Mouse (Mus musculus): ENCODE measurements around the gene Ptprh.
A peak's percentile ranks its signal among the peaks of the same experiment; 100 is the strongest.
"Not testable (repeated sequence)": the region's sequence is repeated elsewhere in the genome, so short reads cannot be mapped to it uniquely, and the experiment has no call there.

The Ptprh gene

DNA sequence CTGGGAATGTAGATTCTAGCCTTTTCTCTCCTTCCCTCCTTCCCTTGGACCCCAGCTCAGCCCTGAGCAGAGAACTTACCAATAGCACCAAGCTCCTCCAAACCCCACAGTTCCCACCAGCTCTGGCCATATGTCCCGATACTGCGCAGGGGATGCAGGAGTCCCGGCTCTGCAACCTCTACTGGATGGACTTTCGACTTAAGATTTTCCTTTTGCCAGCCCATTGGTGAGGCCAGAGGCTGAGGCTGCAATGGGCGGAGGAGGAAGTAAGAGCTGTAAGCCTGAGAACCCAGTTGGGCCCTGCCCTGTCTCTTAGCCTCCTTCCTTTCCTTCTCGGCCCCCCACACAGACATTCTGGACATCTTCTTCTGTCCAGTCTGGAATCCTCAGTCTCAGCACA is 872 bp downstream of the Ptprh start:
- DNase-seq (ENCODE audit: low read depth, low spot score) = no peak

DNA sequence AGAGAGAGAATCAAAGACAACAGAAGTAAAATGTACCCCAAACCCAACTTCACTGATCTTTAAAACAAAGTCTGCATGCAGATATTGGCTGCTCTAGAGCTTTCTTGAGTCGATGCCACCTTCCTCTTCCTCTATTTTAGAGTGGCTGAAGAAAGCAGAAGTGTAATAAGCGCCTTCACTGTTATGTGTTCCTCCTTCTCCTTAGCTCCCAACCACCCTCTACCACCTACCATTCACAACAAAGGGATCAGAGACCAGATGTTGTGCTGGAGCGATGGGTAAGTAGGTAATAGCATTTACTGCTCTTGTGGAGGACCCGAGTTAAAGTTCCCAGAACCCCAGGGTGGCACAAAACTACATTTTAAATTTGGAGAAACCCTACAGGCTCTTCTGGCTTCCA is 6.8 kb downstream of the Ptprh start:
- not testable (repeated sequence) for DNase-seq (ENCODE audit: low read depth, low spot score)

DNA sequence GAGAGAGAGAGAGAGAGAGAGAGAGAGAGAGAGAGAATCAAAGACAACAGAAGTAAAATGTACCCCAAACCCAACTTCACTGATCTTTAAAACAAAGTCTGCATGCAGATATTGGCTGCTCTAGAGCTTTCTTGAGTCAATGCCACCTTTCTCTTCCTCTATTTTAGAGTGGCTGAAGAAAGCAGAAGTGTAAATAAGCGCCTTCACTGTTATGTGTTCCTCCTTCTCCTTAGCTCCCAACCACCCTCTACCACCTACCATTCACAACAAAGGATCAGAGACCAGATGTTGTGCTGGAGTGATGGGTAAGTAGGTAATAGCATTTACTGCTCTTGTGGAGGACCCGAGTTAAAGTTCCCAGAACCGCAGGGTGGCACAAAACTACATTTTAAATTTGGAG is 22.4 kb downstream of the Ptprh start:
- DNase-seq (ENCODE audit: low read depth, low spot score) = not testable (repeated sequence)

DNA sequence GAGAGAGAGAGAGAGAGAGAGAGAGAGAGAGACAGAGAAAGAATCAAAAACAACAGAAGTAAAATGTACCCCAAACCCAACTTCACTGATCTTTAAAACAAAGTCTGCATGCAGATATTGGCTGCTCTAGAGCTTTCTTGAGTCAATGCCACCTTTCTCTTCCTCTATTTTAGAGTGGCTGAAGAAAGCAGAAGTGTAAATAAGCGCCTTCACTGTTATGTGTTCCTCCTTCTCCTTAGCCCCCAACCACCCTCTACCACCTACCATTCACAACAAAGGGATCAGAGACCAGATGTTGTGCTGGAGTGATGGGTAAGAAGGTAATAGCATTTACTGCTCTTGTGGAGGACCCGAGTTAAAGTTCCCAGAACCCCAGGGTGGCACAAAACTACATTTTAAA is 31.5 kb downstream of the Ptprh start:
- not testable (repeated sequence) for DNase-seq (ENCODE audit: low read depth, low spot score)

DNA sequence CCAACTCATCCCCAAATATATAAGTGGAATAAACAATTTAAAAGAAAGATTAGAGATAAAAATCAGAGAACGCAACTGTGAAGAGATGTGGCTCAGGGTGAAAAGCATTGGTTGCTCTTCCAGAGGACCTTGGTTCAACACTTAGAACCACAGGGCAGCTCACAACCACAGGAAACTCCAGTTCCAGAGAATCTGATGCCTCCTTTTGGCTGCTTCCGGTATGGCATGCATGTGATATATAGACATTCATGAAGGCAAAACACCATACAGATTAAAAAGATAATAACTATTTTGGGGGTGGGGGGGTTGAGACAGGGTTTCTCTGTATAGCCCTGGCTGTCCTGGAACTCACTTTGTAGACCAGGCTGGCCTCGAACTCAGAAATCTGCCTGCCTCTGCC is 41.2 kb downstream of the Ptprh start:
- DNase-seq (ENCODE audit: low read depth, low spot score) = peak; percentile 40

DNA sequence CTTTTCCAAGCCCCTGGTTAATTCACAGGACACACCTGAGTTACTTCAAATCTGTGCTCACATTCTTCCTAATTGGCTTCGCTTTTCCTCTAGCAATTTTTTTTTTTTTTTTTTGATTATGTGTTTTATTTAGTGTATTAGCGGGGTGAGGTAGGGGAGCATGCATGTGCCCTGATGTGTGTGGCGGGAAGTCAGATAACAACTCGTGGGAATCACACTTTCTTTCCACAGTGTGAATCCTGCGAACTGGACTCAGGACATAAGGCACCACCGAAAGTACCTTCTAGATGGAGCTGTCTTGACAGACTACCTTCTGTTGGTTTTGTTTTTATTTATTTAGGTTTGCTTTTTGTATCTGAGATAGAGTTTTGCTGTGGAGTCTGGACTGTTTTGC is 46.7 kb downstream of the Ptprh start:
- DNase-seq (ENCODE audit: low read depth, low spot score) = no peak

DNA sequence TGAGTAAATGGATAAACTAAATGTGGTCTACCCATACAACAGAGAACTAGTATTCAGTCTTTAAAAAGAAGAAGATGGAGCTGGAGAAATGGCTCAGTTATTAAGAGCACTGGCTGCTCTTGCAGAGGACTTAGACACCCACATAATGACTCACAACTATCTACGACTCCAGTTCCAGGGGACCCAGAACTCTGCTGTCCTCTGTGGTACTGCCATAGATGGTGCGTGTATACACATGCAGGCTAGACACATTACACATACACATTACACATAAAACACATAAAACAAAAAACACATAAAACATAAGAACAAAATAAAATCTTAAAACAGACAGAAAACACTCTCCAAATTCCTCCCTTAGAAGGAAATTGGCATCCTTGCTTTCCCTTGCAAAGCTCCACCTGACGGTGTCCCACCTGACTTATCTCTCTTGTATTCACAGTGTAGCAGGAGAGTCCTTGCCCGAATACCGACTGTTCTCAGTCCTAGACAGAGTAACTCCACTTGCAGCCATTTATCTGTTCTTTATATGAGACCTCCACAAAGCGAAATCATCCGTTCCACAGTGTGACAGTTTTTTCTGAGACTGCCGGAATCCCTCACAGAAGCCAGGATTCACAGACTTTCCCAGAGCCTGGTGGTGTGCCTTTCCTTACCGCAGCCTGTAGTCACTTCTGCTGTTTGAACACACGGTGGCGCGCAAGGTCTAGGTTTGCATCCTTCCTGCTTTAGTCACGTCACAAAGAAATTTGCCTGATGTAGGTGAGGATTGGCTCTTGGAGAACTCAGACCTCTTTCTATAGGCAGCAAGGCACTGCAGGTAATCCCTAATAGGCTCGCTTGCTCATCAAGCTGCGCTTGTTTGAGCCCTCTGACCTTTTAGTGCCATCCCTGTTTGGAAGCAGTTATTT is 47.3 kb downstream of the Ptprh start:
- peak; percentile 93 for DNase-seq (ENCODE audit: low read depth, low spot score)

DNA sequence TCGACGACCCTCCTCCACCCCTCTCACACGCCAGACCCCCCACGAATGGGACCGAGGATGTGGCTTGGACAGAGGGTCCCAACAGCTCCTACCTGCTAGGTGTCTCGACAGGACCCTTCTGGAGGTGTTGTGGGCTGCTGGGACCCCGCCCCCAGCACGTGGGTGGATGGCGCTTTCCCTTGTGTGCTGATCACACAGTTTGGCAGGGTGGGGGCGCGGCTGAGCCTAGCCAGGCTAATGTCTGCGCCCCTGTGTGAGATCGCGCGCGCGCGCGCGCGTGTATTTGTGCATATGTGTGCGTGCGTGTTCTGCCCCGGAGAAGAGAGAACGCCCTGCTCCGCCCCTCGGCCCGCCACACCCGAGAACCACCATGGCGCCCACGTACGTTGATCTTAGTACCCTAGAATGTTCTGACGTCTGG is 56.6 kb downstream of the Ptprh start, which contains the start of gene Syt5:
Syt5 (minus strand) TSS at position 321 of the 421 bp plus-strand sequence.
- peak; percentile 74 for DNase-seq (ENCODE audit: low read depth, low spot score)

DNA sequence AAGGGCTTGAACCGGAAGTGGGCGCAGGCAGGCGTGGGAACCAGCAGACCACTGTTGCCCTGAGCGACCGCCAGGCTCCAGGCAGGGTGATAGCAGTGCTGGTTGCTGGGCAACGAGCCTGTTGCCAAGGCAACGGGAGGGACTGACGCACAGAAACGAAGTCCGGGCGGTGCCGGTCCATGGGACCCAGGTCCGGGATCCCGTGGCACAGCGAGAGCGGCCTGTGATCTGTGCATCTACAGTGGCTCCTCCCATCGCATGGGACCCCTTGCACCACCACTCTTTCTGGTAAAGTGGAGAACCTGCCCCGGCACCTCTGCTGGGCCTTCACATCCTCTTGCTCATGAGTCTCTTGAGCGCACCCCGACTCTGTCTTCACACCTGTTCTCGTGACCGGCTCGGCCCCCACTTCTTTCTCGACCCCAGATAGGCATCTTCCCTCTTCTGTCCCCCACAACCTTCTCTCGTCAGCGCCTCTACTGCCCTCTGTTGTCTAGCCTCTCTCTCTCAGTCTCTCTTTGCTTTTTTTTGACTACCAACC is 57.2 kb downstream of the Ptprh start:
- DNase-seq (ENCODE audit: low read depth, low spot score) = peak; percentile 93

DNA sequence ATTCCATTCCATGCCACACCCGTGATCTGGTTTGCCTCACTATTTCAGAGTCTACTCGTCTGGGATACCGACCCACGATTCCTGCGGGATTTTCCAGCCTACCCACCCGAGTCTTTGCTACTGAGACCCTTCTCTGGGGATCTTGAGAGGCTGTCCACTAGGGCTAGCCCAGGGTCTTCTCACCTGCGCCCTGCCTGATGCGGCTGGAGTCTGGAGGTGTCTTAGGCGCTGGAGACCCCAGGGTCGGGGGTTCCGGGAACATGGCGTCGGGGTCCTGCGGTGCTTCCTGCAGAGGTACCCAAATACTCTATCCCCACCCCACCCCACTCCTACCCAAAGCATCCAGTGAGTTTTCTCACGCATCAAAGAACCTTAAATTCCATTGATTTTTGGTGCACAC is 57.8 kb downstream of the Ptprh start:
- DNase-seq (ENCODE audit: low read depth, low spot score) = no peak

DNA sequence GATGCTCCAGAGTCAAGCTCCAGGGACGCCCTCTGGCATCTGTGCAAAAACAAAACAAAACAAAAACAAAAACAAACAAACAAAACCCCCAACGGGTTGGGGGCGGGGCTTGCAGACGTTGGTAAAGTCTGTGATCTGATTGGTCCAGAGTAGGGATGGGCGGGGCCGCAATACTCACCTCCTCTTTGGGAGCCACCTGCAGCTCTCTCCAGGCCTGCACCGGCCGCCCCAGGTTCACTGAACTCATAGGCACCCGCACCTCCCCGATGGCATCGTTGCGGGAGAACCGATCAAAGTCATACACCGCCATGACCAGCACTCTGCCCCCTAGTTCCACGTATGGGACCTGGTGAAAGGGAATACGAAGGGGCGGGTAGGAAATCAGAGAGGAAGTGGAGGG is 61.8 kb downstream of the Ptprh start:
- DNase-seq (ENCODE audit: low read depth, low spot score) = peak; percentile 83

DNA sequence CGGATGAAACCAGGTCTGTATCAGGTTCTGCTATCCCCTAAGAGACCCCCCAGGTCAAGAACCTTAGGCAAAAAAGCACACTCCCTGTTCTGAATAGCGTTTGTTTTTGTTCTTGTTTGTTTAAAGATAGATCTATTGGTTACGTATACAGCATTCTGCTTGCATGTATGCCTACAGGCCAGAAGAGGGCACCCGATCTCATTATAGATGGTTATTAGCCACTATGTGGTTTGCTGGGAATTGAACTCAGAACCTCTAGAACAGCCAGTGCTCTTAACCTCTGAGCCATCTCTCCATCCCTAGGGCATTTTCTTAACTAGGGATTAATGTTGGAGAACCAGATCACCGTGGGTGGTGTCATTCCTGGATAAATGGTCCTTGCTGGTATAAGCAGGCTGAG is 62.5 kb downstream of the Ptprh start:
- DNase-seq (ENCODE audit: low read depth, low spot score) = peak; percentile 41

DNA sequence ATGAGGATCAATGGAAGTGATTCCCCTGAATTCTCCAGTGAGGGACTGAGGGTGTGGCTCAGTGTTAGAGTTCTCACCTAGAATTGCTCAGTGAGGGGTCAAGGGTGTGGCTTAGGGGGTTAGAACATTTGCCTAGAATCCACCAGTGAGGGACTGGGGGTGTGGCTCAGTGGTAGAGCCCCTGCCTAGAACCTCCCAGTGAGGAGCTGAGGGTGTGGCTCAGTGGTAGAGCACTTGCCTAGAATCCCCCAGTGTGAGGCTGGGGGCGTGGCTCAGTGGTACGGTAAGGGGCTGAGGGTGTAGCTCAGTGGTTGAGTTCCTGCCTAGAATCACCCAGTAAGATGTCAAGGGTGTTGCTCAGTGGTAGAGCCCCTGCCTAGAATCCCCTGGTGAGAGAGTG is 64.8 kb downstream of the Ptprh start:
- DNase-seq (ENCODE audit: low read depth, low spot score) = peak; percentile 82

DNA sequence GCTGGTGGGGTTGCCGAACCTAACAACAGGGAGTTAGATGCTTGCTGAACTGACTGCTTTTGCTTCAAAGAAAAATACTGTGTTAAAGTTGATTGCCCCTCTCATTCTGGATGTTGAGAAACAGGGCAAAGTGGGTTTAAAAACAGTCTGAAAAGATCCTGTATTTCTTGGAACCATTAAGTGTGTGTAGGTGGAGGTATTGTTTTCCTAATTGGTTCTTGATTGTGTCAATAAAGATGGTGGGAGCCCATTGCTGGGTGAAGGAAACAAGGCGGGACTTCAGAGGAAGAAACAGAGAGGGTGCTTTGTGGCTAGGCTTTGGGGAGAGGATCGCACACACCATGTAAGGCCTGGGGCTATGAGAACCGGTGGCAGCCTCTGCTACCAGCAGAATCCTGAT is 66.7 kb downstream of the Ptprh start:
- peak; percentile 86 for DNase-seq (ENCODE audit: low read depth, low spot score)

DNA sequence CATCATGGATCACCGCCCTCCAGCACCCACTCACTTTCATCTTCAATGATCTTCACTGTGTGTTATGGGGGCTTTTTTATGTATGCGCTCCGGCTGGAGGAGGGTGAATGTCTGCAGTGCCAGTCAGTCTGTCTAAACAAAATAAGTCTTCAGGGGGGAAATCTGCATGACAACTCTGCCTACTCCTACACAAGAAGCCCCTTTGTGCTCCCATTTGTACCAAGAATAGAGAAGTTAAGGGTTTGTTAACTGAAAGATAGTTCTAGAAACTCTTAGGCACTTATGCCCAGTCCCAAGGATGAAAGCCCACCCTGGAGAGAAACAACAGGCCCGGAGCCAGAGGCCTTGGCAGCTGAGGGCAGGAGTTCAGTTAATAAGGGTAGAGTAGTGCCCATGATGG is 67.5 kb downstream of the Ptprh start:
- peak; percentile 49 for DNase-seq (ENCODE audit: low read depth, low spot score)

DNA sequence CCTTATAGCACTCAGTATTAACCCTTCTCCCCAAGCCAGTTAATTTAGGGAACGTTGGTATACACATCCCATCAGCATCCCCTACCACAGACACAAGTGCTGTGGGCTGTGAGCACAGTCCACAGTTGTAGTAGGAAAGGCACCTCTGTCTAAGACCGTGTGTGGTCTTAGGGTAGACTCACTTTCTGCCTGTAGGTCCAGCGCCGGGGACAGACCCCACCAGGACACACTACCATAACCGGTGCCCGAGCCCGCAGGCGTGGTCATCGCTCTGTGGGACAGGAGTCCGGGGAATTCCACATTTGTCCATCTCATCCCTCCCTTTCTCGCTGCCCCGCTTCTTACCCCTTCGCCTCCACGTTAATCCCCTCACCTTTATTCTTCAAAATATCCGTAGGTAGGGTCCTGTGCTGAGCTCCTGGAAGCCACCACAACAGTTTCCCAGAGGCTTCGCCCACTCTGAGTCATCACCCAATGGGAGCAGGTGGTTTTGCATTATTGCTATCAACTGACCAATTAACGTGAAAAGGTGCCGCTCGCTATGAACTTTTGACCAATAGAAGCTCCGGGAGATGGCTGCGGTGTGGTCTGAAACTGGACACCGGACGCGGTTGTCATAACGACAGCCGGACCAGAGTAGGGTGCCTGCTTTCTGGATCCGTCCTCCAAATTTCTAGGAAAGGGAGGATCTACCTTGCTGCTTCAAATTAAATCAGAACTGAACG is 71.7 kb downstream of the Ptprh start, which contains the start of gene Dnaaf3:
Dnaaf3 (minus strand) TSS at position 449 of the 725 bp plus-strand sequence.
- peak; percentile 92 for DNase-seq (ENCODE audit: low read depth, low spot score)

DNA sequence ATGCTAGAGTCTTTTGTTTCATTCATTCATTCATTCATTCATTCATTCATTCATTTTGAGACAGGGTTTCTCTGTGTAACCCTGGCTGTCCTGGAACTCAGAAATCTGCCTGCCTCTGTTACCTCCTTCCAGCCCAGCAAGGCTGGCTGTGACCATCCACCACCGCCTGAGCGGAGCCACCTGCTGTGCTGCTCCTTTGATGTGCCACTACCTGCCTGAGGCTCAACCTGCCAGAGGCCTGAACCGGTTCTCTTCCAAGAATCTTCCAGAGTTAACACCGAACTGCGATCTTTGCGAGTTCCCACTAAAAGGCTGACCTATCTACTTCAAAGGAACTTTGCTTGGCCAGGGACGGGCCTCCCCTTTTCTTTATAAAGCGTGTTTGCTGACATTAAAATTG is 73.7 kb downstream of the Ptprh start:
- peak; percentile 86 for DNase-seq (ENCODE audit: low read depth, low spot score)

DNA sequence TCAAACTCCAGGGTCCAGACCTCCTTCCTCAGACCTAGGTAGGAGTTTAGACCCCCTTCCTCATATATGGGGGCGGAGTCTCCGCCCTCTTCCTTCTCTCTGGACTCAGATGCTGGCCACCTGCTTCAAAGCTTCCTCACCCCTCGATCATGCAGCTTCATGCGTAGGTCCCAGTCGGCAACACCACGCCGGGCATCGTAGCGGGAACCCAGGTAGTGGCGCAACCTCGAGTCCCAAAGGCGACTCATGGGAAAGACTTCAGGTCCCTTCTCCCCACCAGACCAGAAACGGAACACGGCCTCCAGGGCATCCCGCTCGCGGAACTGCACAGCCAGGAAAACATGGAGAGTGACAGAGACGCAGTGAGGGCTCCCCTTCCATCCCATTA is 76.5 kb downstream of the Ptprh start:
- DNase-seq (ENCODE audit: low read depth, low spot score) = peak; percentile 27

DNA sequence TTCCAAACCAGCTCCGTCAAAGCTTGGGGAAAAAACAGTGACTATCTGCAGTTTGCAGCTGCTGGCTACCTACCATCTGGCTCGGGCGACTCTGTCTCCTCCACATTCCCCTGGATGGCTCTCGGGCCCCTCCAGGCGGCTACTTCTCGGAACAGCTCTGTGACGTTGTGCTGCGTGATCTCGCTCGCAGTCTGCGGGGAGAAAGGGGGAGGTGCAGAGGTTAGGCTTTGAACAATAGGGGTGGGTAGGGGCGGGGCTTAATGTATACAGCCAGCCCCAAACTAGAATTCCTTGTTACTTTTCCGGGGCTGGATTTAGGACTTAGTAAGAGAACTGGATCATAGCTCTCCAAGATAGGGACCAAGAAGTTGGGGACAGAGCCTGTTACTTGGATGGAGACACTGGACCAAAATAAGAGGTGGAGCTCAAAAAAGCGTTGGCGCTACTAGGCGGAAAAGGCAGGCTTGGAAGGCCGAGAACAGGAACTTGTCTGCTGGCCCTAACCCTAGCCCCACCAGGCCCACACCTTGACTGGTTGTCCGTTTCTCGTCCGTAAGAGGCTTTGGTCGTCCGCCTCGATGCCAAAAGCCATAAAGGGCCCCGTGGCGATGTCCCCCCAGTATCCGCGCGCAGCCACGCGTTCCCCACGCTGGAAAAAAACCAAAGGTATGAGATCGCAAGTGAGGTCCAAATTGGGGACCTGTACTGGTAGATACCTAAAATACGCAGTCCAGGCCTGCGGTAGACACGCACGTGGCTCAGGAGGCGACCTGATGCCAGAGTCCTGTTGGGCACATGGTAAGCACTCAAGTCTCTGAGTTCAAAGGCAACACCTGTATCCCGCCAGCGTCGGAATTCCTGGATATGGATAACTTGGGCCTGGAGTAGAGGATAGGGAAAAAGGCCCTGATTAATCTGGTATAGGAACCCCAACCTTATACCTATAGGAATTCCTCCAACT is 77.2 kb downstream of the Ptprh start:
- peak; percentile 98 for DNase-seq (ENCODE audit: low read depth, low spot score)

DNA sequence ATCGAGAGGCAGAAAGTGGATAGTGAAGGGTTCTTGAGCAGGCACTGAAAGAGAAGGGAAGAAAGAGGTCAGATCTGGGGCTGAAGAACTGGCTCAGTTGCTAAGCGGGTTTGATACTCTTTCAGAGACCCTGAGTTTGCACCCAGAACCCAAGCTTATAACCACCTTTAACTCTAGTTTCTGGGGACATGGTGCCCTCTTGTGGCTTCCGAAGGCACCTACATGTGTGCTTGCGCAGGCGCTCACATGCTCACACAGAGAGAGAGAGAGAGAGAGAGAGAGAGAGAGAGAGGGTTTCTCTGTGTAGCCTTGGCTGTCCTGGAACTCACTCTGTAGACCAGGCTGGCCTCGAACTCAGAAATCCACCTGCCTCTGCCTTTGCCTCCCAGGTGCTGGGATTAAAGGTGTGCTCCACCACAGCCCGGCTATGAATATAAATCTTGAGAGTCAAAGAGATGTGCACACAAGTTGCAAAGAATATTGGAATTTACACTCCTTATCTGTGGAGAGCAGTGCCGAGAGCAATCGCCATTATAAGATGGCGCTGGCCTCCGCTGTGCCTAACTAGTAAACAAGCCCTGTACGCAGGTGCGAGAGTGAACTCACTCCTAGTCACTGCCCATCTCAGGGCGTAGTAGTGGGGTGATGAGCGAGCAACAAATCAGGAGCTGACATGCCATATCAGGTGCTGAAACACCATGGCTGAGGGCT is 79.5 kb downstream of the Ptprh start, which contains the start of gene Tnni3:
Tnni3 (minus strand) TSS at position 18 of the 711 bp plus-strand sequence.
- DNase-seq (ENCODE audit: low read depth, low spot score) = peak; percentile 87
